Mouse (Mus musculus) megakaryocyte, embryonic 14.5 days (primary cell): ENCODE measurements around the gene Dab1.

Source experiments
- FLI1 ChIP-seq: IDR thresholded peaks from 2 replicates; pipeline ENCODE4 v1.6.1; 2012; ENCODE audit warnings: low read length, inconsistent platforms, mixed read lengths
- GATA1 ChIP-seq: IDR thresholded peaks from 3 replicates; pipeline ENCODE4 v1.6.1; 2012; ENCODE audit warnings: mixed read lengths, low read length, inconsistent platforms, borderline replicate concordance

DNA sequence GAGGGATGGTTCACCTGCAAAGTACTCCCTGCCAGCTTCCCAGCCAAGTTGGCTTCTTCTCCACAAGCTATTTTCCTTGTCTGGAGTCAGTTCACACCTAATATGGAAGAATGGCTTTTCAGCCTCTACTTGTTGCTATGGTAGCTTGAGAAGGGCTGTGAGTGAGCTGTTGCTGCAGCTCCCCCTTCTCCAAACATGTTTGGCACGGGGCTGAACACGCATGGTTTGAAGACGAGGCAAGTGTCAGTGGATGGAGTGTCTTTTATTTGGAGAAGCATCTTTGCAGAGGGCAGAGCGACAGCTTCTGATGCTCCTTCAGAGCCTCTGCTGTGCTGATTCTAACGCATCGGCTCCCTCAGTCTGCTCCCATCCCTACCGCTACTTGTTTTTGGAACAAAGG lies 41.3 kb upstream of the Dab1 start:
- TF ChIP-seq GATA1 (no peak), FLI1 (no peak)
